Mouse (Mus musculus): Measurements from ENCODE around the gene Icosl. TPM values are rescaled to one million over a fixed set of nuclear protein-coding genes. Genes with fewer than 3 reads are reported as not detected.

Gene Icosl
- 18.7 and 146 TPM in 2 replicates for polyA plus RNA-seq (2012; ENCODE audit: low replicate concordance)

DNA sequence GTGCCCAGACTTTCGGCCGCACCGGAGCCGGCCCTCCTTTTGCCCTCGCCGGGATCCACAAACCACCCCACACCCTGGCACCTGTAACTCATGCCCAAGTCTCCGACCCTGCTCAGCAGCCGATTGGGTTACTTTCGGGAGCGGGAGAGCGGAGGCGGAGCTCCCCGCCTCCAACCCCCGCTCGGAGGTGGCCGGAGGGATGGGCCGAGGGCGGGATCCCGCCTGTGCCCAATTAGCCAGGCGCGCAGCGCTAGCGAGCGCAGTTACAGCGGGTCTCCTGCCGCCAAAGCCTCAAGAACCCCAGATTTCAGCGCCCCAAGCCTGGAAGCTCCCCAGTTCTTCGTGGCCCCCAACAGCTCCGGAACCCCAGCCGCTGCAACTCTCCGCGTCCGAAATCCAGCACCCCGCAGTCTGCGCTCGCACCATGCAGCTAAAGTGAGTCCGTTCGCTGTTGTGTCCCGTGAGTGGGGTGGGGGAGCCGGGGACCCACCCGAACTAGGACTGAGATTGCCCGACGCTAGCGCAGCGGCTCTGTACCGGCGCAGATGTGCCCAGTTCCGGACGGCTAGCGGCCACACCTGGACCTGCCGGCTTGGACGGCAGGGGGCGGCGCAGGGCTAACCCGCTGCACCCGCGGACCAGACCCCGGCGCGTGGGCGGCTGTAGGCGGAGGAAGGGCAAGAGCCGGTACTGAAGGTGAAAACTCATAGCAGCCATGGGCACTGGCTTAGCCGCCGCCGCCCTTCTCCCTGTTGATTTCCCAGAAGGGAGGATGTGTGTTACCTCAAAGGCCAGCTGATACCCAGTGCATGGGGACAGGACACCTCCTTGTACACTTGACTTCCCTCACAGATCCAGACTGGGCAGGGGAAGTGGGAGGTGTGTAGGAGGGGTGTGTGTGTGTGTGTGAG is at the start of gene Icosl:
Icosl (plus strand) TSS at position 202 of the 911 bp plus-strand sequence.

DNA sequence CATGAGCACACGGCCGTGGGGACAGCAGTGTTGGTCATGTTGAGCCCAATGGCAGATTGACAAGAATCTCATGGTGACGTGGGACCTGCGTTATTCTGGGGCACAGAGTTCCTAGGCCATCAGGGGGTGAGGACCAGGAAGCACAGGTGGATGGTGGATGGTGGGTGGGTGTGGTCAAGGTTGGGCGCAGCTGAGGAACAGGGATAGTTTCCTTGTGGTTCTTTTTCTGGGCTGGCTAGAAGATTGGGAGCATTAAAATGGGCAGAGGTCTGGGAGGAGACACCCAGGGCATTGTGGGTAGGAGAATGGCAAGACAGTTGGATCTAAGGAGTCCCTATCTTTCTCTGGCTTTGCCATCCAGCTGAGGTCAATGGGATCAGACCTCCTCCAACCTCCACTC is 27.5 kb upstream of the Icosl start, which contains the start of gene Dnmt3l:
Dnmt3l (plus strand) TSS at position 301 of the 400 bp plus-strand sequence.

DNA sequence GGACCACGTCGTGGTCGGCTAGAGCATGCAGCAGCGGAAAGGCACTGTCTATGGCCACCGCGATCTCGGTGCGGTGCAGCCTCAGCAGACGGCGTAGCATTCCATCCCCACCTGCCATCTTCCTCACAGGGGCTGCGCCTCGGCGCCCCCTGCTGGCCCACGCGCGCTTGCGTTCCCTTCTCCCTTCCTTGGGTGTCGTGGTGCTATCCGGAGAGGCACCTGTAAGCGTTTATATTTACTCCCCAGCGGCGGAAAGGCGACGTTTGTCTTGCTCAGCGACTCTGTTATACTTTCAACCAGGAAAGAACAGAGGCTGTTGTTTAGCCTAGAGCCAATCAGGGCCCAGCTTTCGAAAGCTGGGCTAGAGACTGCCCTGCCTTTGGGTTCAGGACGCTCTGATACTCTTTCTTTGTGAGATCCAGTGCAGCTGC is 25.7 kb upstream of the Icosl start, which contains the start of gene Aire:
Aire (minus strand) TSS at position 205 of the 431 bp plus-strand sequence.

Other genes starting within 250 kb of the Icosl start
- not detected in 2 replicates for gene Krtap10-4, start 242.2 kb upstream of the Icosl start, polyA plus RNA-seq (2012; ENCODE audit: low replicate concordance)
- not detected in 2 replicates for gene Krtap10-10, start 233.4 kb upstream of the Icosl start, polyA plus RNA-seq (2012; ENCODE audit: low replicate concordance)
- not detected in 2 replicates for gene Gm36176, start 222.5 kb upstream of the Icosl start, polyA plus RNA-seq (2012; ENCODE audit: low replicate concordance)
- gene Gm10318, start 216.4 kb upstream of the Icosl start, polyA plus RNA-seq (2012; ENCODE audit: low replicate concordance), result not detected in 2 replicates
- not detected in 2 replicates for gene Gm3285, start 207.3 kb upstream of the Icosl start, polyA plus RNA-seq (2012; ENCODE audit: low replicate concordance)
- 0.25 and 0.51 TPM in 2 replicates for gene Lrrc3, start 166.8 kb upstream of the Icosl start, polyA plus RNA-seq (2012; ENCODE audit: low replicate concordance)
- 16.4 and 23.4 TPM in 2 replicates for gene Trpm2, start 98.7 kb upstream of the Icosl start, polyA plus RNA-seq (2012; ENCODE audit: low replicate concordance)
- gene 1810043G02Rik, start 90.8 kb upstream of the Icosl start, polyA plus RNA-seq (2012; ENCODE audit: low replicate concordance), result 25.5 and 26.2 TPM in 2 replicates
- 39.0 and 77.3 TPM in 2 replicates for gene Pfkl, start 59.2 kb upstream of the Icosl start, polyA plus RNA-seq (2012; ENCODE audit: low replicate concordance)
- gene Dnmt3l, start 27.4 kb upstream of the Icosl start, polyA plus RNA-seq (2012; ENCODE audit: low replicate concordance), result not detected in 2 replicates
- 3.1 and 8.2 TPM in 2 replicates for gene Aire, start 25.7 kb upstream of the Icosl start, polyA plus RNA-seq (2012; ENCODE audit: low replicate concordance)
- 62.1 and 68.8 TPM in 2 replicates for gene D10Jhu81e, start 100.5 kb downstream of the Icosl start, polyA plus RNA-seq (2012; ENCODE audit: low replicate concordance)
- gene Pwp2, start 115.8 kb downstream of the Icosl start, polyA plus RNA-seq (2012; ENCODE audit: low replicate concordance), result 5.6 and 10.0 TPM in 2 replicates
- 53.7 and 141 TPM in 2 replicates for gene Trappc10, start 175.3 kb downstream of the Icosl start, polyA plus RNA-seq (2012; ENCODE audit: low replicate concordance)

Data from hematopoietic multipotent progenitor cell, adult 10-12 weeks (in vitro differentiated cells).